Mouse (Mus musculus): ENCODE results near the gene Bak1. TPM values are rescaled to one million over a fixed set of nuclear protein-coding genes. Genes with fewer than 3 reads are reported as not detected.

The Bak1 gene
- polyA plus RNA-seq, 1 experiment from 2014 or later: 6.3 TPM

GRCm38 (mm10) chr17:26998283-26998682 is 30.5 kb downstream of the Bak1 start:
- no peak overlapping the region for H3K27ac ChIP-seq
- ATAC-seq (replicated peaks; ENCODE audit: low FRiP score, low read depth): no peak
- WGBS: 91% methylated on average over 15 of the region's 15 CpGs

GRCm38 (mm10) chr17:26997661-26998060 is 31.1 kb downstream of the Bak1 start:
- ATAC-seq (replicated peaks; ENCODE audit: low FRiP score, low read depth): no peak
- no peak overlapping the region for H3K27ac ChIP-seq
- no peaks in the 10 kb centered on the region for H3K4me1 ChIP-seq (replicated peaks; ENCODE audit: insufficient read depth, low read length)
- H3K9me3 ChIP-seq (replicated peaks; ENCODE audit: low read length): no peaks in the 10 kb centered on the region
- no peak for TF ChIP-seq CTCF (IDR thresholded peaks at IDR 0.05; ENCODE audit: low read depth)
- WGBS: 73% methylated on average over 4 of the region's 4 CpGs
- no peak for DNase-seq (ENCODE audit: low spot score)
- H3K4me3 ChIP-seq (replicated peaks; ENCODE audit: low read depth, low read length): no peak overlapping the region
- no peak overlapping the region for H3K9ac ChIP-seq (ENCODE audit: low read depth, low read length)
- H3K36me3 ChIP-seq (ENCODE audit: insufficient read depth, low read length): no peaks in the 10 kb centered on the region
- H3K27me3 ChIP-seq (ENCODE audit: insufficient read depth, low read length): no peaks in the 10 kb centered on the region
- no peak overlapping the region for H3K4me2 ChIP-seq (ENCODE audit: low read length)

More at GRCm38 (mm10) chr17:26998283-26998682, 30.5 kb downstream of the Bak1 start:
- no peak overlapping the region for H3K4me3 ChIP-seq (replicated peaks; ENCODE audit: low read depth, low read length)
- H3K36me3 ChIP-seq (ENCODE audit: insufficient read depth, low read length): no peaks in the 10 kb centered on the region
- DNase-seq (ENCODE audit: low spot score): no peak
- H3K27me3 ChIP-seq (ENCODE audit: insufficient read depth, low read length): no peaks in the 10 kb centered on the region
- H3K4me1 ChIP-seq (replicated peaks; ENCODE audit: insufficient read depth, low read length): no peaks in the 10 kb centered on the region
- no peak for TF ChIP-seq CTCF (IDR thresholded peaks at IDR 0.05; ENCODE audit: low read depth)
- H3K9me3 ChIP-seq (replicated peaks; ENCODE audit: low read length): no peaks in the 10 kb centered on the region
- H3K9ac ChIP-seq (ENCODE audit: low read depth, low read length): no peak overlapping the region
- H3K4me2 ChIP-seq (ENCODE audit: low read length): no peak overlapping the region

- H3K27me3 ChIP-seq (ENCODE audit: insufficient read depth, low read length): no peaks in the 10 kb centered on the region
- H3K27ac ChIP-seq: peak overlapping the region; percentile 22; the same call in 1 of the 2 replicates
- DNase-seq (ENCODE audit: low spot score): no peak
- H3K4me3 ChIP-seq (replicated peaks; ENCODE audit: low read depth, low read length): no peak overlapping the region
- H3K4me2 ChIP-seq (ENCODE audit: low read length): no peak overlapping the region
- no peak for TF ChIP-seq CTCF (IDR thresholded peaks at IDR 0.05; ENCODE audit: low read depth)
- no peaks in the 10 kb centered on the region for H3K4me1 ChIP-seq (replicated peaks; ENCODE audit: insufficient read depth, low read length)
- ATAC-seq (replicated peaks; ENCODE audit: low FRiP score, low read depth): no peak
- 65% methylated on average over 8 of the region's 8 CpGs for WGBS
- no peaks in the 10 kb centered on the region for H3K9me3 ChIP-seq (replicated peaks; ENCODE audit: low read length)
- H3K36me3 ChIP-seq (ENCODE audit: insufficient read depth, low read length): no peaks in the 10 kb centered on the region
- H3K9ac ChIP-seq (ENCODE audit: low read depth, low read length): no peak overlapping the region
Observed at GRCm38 (mm10) chr17:26995562-26995961, 33.2 kb downstream of the Bak1 start.

GRCm38 (mm10) chr17:26995006-26995405 is 33.8 kb downstream of the Bak1 start:
- Histone ChIP-seq H3K4me1 (replicated peaks; ENCODE audit: insufficient read depth, low read length) (no peaks in the 10 kb centered on the region), H3K36me3 (ENCODE audit: insufficient read depth, low read length) (no peaks in the 10 kb centered on the region), H3K27me3 (ENCODE audit: insufficient read depth, low read length) (no peaks in the 10 kb centered on the region), H3K4me2 (ENCODE audit: low read length) (no peak overlapping the region), H3K27ac (peak overlapping the region; percentile 57; the same call in 1 of the 2 replicates), H3K9me3 (replicated peaks; ENCODE audit: low read length) (no peaks in the 10 kb centered on the region), H3K9ac (ENCODE audit: low read depth, low read length) (no peak overlapping the region), H3K4me3 (replicated peaks; ENCODE audit: low read depth, low read length) (no peak overlapping the region)
- 0 out of 2 replicates have a peak, but pooled peaks have one; percentile 33 for ATAC-seq (replicated peaks; ENCODE audit: low FRiP score, low read depth)
- no peak for TF ChIP-seq CTCF (IDR thresholded peaks at IDR 0.05; ENCODE audit: low read depth)
- 64% methylated on average over 6 of the region's 6 CpGs for WGBS
- peak; percentile 20 for DNase-seq (ENCODE audit: low spot score)

GRCm38 (mm10) chr17:26994410-26994809 is 34.4 kb downstream of the Bak1 start:
- Histone ChIP-seq H3K4me3 (replicated peaks; ENCODE audit: low read depth, low read length) (no peak overlapping the region), H3K27me3 (ENCODE audit: insufficient read depth, low read length) (no peaks in the 10 kb centered on the region), H3K36me3 (ENCODE audit: insufficient read depth, low read length) (no peaks in the 10 kb centered on the region), H3K4me2 (ENCODE audit: low read length) (no peak overlapping the region), H3K9me3 (replicated peaks; ENCODE audit: low read length) (no peaks in the 10 kb centered on the region), H3K9ac (ENCODE audit: low read depth, low read length) (no peak overlapping the region), H3K27ac (peak overlapping the region; percentile 57; the same call in 1 of the 2 replicates), H3K4me1 (replicated peaks; ENCODE audit: insufficient read depth, low read length) (no peaks in the 10 kb centered on the region)
- ATAC-seq (replicated peaks; ENCODE audit: low FRiP score, low read depth): no peak
- DNase-seq (ENCODE audit: low spot score): peak; percentile 64
- TF ChIP-seq CTCF (IDR thresholded peaks at IDR 0.05; ENCODE audit: low read depth): no peak
- WGBS: 51% methylated on average over 14 of the region's 14 CpGs

GRCm38 (mm10) chr17:26990521-26990920 is 38.3 kb downstream of the Bak1 start:
- Histone ChIP-seq H3K4me1 (replicated peaks; ENCODE audit: insufficient read depth, low read length) (no peaks in the 10 kb centered on the region), H3K27ac (no peak overlapping the region), H3K27me3 (ENCODE audit: insufficient read depth, low read length) (no peaks in the 10 kb centered on the region), H3K9ac (ENCODE audit: low read depth, low read length) (no peak overlapping the region), H3K4me3 (replicated peaks; ENCODE audit: low read depth, low read length) (no peak overlapping the region), H3K9me3 (replicated peaks; ENCODE audit: low read length) (no peaks in the 10 kb centered on the region), H3K4me2 (ENCODE audit: low read length) (no peak overlapping the region), H3K36me3 (ENCODE audit: insufficient read depth, low read length) (no peaks in the 10 kb centered on the region)
- DNase-seq (ENCODE audit: low spot score): no peak
- no peak for ATAC-seq (replicated peaks; ENCODE audit: low FRiP score, low read depth)
- no peak for TF ChIP-seq CTCF (IDR thresholded peaks at IDR 0.05; ENCODE audit: low read depth)

Data from kidney, postnatal 0 days (tissue).